Comparison of ENCODE assay signal across 21 mouse cellular contexts in genomic region chr13:70677689-70678088, GRCm38 (mm10).
"Had no signal": no experiment of that assay in that cellular context is flagged by ENCODE, and none has a peak within 500 bp of the region (broad histone marks: within the 10 kb centered on the region; RNA-seq: fewer than 3 reads in every experiment).

No protein-coding gene starts in this region.

- H3K9ac ChIP-seq: liver, embryonic 15.5 days; liver, postnatal 0 days; lung, embryonic 15.5 days; midbrain, embryonic 13.5 days; midbrain, embryonic 15.5 days; neural tube, embryonic 13.5 days; neural tube, embryonic 15.5 days; stomach, embryonic 15.5 days had no signal

- H3K27ac ChIP-seq: liver, embryonic 15.5 days; lung, embryonic 15.5 days; macrophage; midbrain, embryonic 13.5 days; midbrain, embryonic 15.5 days; neural tube, embryonic 13.5 days; neural tube, embryonic 15.5 days; stomach, embryonic 15.5 days had no signal

- ATAC-seq: liver, postnatal 0 days; lung, postnatal 0 days; midbrain, embryonic 13.5 days; midbrain, embryonic 15.5 days had no signal

- H3K4me2 ChIP-seq: liver, embryonic 15.5 days; lung, embryonic 15.5 days; midbrain, embryonic 11.5 days; midbrain, embryonic 13.5 days; midbrain, embryonic 15.5 days; neural tube, embryonic 13.5 days; neural tube, embryonic 15.5 days; stomach, embryonic 15.5 days had no signal

- H3K9me3 ChIP-seq: liver, embryonic 15.5 days; lung, embryonic 15.5 days; midbrain, embryonic 13.5 days; midbrain, embryonic 15.5 days; neural tube, embryonic 13.5 days; neural tube, embryonic 15.5 days; stomach, embryonic 15.5 days had no signal

- DNase-seq: liver, postnatal 0 days; lung, adult 2 months; lung, postnatal 14 days; lung, postnatal 36 days; retina, postnatal 1 day; right cerebral cortex, adult 18-20 months; right cerebral cortex, postnatal 25 days; thymus, adult 18-20 months; thymus, postnatal 25 days; thymus, postnatal 4 days had no signal

- H3K27me3 ChIP-seq: liver, embryonic 15.5 days; lung, embryonic 15.5 days; midbrain, embryonic 13.5 days; midbrain, embryonic 15.5 days; neural tube, embryonic 13.5 days; neural tube, embryonic 15.5 days; stomach, embryonic 15.5 days had no signal

- H3K4me3 ChIP-seq: liver, embryonic 15.5 days; lung, embryonic 15.5 days; megakaryocyte, embryonic 14.5 days; midbrain, embryonic 13.5 days; midbrain, embryonic 15.5 days; neural tube, embryonic 13.5 days; neural tube, embryonic 15.5 days; stomach, embryonic 15.5 days had no signal

- H3K4me1 ChIP-seq: liver, embryonic 15.5 days; midbrain, embryonic 13.5 days; midbrain, embryonic 15.5 days; neural tube, embryonic 13.5 days; neural tube, embryonic 15.5 days had no signal

- H3K36me3 ChIP-seq: liver, embryonic 15.5 days; lung, embryonic 15.5 days; midbrain, embryonic 13.5 days; midbrain, embryonic 15.5 days; neural tube, embryonic 13.5 days; neural tube, embryonic 15.5 days; stomach, embryonic 15.5 days had no signal
